Mouse (Mus musculus): ENCODE measurements at regions not wholly inside any gene's neighbourhood (a gene's known extent, or its start where the extent isn't known, plus 50 kb on each side); places are given as distances from the start of the nearest gene placed in this dataset.

DNA sequence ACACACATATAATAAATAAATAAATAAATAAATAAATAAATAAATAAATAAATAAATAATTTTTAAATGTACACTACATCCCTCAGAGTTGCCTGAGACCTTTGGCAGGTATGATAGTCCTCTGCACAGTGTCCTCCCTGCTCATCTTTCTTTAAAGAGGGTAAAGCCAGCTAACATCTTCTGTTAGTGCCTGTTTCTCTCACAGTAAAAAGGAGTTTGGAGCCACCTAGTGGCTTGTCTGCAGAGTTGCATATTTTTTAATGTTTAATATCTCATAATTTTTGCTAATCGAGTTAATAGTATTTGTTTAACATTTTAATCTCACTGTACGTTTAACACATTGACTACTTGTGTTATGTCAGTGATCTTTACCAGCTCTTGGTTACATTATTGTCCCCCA lies 213.5 kb upstream of the Pkdcc start:
- Histone ChIP-seq H3K9me3 (no peaks in the 10 kb centered on the region), H3K27ac (no peak overlapping the region), H3K4me2 (no peak overlapping the region), H3K36me3 (no peaks in the 10 kb centered on the region), H3K27me3 (no peaks in the 10 kb centered on the region), H3K4me1 (no peaks in the 10 kb centered on the region), H3K4me3 (no peak overlapping the region), H3K9ac (no peak overlapping the region)
- ATAC-seq (ENCODE audit: borderline replicate concordance, extremely low read depth, low FRiP score, low TSS enrichment), result no peak
- WGBS, result 3% methylated on average over 2 of the region's 2 CpGs

DNA sequence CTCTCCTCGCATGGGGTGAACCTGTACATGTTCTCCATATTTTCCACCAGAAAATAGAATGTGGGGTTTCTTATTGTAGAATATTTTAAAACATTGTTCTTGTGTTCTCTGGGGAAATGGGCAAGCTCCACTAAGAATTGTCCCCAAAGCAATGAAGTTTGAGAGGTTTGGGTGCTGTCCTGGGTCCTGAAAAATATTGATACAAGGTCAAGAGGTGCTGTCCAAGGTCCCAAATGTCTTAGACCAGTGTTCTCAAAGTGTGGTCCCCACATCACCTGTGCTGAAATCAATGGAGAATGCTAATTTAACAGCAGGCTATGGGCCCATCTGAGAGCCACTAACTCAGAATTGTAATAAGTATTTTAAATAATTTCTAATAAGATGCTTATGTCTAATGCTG lies 204.2 kb upstream of the Pkdcc start:
- ATAC-seq (ENCODE audit: borderline replicate concordance, extremely low read depth, low FRiP score, low TSS enrichment), result no peak
- Histone ChIP-seq H3K4me3 (no peak overlapping the region), H3K9me3 (no peaks in the 10 kb centered on the region), H3K36me3 (no peaks in the 10 kb centered on the region), H3K27me3 (no peaks in the 10 kb centered on the region), H3K4me1 (no peaks in the 10 kb centered on the region), H3K9ac (no peak overlapping the region), H3K27ac (no peak overlapping the region), H3K4me2 (no peak overlapping the region)
- 79% methylated on average over 1 of the region's 1 CpGs for WGBS

DNA sequence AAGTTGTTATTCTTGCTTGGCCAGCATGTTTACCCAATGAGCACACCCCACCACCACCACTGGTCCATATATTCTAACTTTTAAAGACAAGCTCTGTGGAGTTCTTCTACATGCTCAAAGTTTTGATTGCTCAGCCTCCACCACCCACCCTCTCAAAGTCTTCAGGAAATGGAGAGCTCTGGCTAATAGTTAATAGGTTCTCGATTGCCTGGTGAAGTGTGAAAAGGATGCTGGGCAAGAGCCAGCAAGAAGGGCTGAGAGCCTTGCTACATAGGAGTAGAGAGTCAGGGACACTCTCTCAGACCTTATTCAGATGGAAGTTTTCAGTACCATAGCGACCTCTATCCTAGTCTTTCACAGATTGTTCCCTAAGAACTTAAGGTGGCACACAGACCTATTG lies 199.4 kb upstream of the Pkdcc start:
- H3K4me3 ChIP-seq, result no peak overlapping the region
- H3K9ac ChIP-seq, result no peak overlapping the region
- no peak for ATAC-seq (ENCODE audit: borderline replicate concordance, extremely low read depth, low FRiP score, low TSS enrichment)
- H3K9me3 ChIP-seq, result no peaks in the 10 kb centered on the region
- peaks cover 16% of the 10 kb centered on the region for H3K4me1 ChIP-seq
- H3K27ac ChIP-seq, result no peak overlapping the region
- H3K4me2 ChIP-seq, result no peak overlapping the region
- H3K27me3 ChIP-seq, result no peaks in the 10 kb centered on the region
- no peaks in the 10 kb centered on the region for H3K36me3 ChIP-seq
- 37% methylated on average over 2 of the region's 2 CpGs for WGBS

DNA sequence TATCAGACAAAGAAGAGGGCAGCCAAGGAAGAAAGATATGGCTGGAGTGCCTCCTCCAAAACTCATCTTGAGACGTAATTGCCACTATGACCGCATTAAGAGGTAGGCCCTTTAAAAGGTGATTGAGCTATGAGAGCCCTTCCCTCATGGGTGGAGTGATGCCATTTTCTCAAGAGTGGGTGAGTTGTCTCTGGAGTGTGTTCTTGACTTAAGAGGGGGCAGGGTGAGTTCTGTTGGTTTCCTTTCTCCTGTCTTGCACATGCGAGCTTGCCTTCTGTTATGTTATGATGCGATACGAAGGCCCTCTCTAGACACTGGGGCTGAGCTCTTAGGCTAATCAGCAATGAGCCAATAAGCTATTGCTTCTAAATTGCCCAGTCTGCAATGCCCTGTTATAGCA lies 198.2 kb upstream of the Pkdcc start:
- Histone ChIP-seq H3K36me3 (no peaks in the 10 kb centered on the region), H3K27me3 (no peaks in the 10 kb centered on the region), H3K4me3 (no peak overlapping the region), H3K9ac (no peak overlapping the region), H3K9me3 (no peaks in the 10 kb centered on the region), H3K27ac (no peak overlapping the region), H3K4me2 (no peak overlapping the region), H3K4me1 (peaks cover 19% of the 10 kb centered on the region)
- 92% methylated on average over 5 of the region's 5 CpGs for WGBS
- ATAC-seq (ENCODE audit: borderline replicate concordance, extremely low read depth, low FRiP score, low TSS enrichment), result no peak

DNA sequence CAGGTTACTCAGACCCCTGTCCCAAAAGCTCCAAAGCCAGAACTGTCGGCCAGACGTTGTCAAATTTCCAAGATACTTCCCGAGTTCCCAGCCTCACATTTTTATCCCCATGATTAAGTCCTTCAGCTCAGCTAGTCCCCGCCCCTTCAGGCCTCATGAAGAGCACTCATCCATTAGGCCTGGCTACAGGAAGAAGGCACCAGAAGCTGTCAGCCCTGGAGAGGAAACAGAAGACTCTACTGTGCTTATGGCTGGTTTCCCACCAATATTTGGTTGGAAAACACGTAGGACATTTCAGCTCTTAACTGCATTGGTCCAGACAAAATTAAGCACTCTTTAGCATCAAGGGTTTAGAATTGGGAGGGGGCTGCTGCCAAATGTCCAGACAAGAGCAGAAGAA lies 195.8 kb upstream of the Pkdcc start:
- peaks cover 21% of the 10 kb centered on the region for H3K4me1 ChIP-seq
- H3K27me3 ChIP-seq, result no peaks in the 10 kb centered on the region
- H3K36me3 ChIP-seq, result no peaks in the 10 kb centered on the region
- H3K4me3 ChIP-seq, result no peak overlapping the region
- peak; percentile 33; the same call in 1 of the 2 replicates for ATAC-seq (ENCODE audit: borderline replicate concordance, extremely low read depth, low FRiP score, low TSS enrichment)
- peak overlapping the region; percentile 72 for H3K27ac ChIP-seq
- H3K9ac ChIP-seq, result no peak overlapping the region
- 31% methylated on average over 5 of the region's 5 CpGs for WGBS
- H3K4me2 ChIP-seq, result no peak overlapping the region
- H3K9me3 ChIP-seq, result no peaks in the 10 kb centered on the region

DNA sequence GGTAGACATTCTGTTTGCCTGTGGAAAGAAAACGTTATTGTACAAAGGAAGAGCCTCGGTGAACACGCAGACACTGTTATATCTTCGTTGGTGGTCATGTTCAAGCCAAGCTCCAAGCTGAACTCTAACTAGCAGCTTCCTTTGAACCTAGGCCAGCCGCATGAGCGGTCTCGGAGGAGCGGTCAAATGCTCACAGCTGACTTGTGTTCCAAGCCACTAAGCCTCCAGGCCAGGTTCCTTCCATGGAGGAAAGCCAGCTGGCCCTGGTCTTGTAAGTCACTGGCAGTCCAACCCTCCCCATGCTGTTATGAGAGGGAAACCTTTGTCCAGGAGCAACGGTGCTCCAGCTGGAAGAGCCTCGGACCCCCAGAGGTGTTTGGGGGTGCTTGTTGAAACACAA lies 194.5 kb upstream of the Pkdcc start:
- Histone ChIP-seq H3K4me2 (no peak overlapping the region), H3K4me3 (no peak overlapping the region), H3K9me3 (no peaks in the 10 kb centered on the region), H3K36me3 (no peaks in the 10 kb centered on the region), H3K27me3 (no peaks in the 10 kb centered on the region), H3K27ac (peak overlapping the region; percentile 72), H3K9ac (no peak overlapping the region), H3K4me1 (peaks cover 28% of the 10 kb centered on the region)
- WGBS, result 35% methylated on average over 10 of the region's 10 CpGs
- peak; percentile 82 for ATAC-seq (ENCODE audit: borderline replicate concordance, extremely low read depth, low FRiP score, low TSS enrichment)

DNA sequence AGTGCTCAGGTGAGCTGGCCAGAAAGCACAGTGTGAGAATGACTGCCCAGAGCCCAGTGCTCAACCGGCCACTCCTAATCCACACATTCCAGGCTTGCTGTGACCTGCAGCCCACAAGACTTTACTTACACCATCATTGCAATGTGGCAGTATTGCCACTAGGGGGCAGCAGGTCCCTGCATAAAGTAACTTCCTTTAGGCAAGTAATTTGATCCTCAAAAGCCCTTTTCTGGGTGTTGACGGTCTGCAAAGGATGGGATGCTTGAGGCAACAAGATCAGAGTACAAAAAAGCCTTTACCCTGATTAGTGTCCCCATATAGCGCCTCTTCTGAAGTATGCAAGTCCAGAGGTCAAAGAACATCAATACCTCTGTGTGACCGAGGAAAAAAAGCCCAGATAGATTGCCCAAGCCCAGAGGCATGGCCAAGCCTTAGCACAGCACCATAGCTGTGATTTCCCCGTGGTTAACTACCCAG lies 189.7 kb upstream of the Pkdcc start:
- H3K9me3 ChIP-seq, result no peaks in the 10 kb centered on the region
- H3K4me3 ChIP-seq, result no peak overlapping the region
- no peak overlapping the region for H3K9ac ChIP-seq
- H3K27ac ChIP-seq, result no peak overlapping the region
- H3K27me3 ChIP-seq, result no peaks in the 10 kb centered on the region
- no peaks in the 10 kb centered on the region for H3K36me3 ChIP-seq
- peaks cover 13% of the 10 kb centered on the region for H3K4me1 ChIP-seq
- 0 out of 2 replicates have a peak, but pooled peaks have one; percentile 19 for ATAC-seq (ENCODE audit: borderline replicate concordance, extremely low read depth, low FRiP score, low TSS enrichment)
- WGBS, result 10% methylated on average over 5 of the region's 5 CpGs
- no peak overlapping the region for H3K4me2 ChIP-seq

DNA sequence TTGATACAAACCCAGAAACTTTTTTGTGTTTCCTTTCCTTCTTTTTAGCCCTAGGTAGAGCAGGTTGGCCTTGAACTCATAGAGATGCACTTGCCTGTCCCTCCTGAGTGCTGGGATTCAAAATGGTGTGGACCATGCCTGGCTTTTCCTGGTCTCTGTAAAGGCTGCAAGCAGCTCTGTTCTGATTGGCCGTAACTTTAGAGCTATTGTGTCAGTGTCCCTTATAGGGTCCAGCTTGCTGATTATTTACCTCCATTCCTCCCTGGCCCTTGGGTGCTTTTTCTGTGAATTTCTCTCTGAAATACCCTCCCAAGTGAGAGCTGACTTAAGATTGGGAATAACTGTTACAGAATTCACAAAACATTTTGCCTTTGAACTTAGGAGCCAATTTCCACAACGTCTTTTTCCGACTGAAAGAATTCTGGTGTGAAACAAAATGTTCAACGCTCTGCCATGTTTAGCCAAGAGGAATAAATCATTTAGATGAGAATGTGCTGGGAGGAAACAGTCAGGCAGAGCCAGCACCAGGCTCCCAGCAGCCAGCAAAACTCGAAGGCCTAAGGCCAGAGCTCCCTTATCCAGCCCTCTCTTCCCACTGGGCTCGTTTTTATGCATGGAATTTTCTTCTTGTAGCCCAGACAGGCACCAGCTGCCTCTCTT lies 180.0 kb upstream of the Pkdcc start:
- ATAC-seq (ENCODE audit: borderline replicate concordance, extremely low read depth, low FRiP score, low TSS enrichment), result peak; percentile 83; the same call in 1 of the 2 replicates
- no peak overlapping the region for H3K9ac ChIP-seq

DNA sequence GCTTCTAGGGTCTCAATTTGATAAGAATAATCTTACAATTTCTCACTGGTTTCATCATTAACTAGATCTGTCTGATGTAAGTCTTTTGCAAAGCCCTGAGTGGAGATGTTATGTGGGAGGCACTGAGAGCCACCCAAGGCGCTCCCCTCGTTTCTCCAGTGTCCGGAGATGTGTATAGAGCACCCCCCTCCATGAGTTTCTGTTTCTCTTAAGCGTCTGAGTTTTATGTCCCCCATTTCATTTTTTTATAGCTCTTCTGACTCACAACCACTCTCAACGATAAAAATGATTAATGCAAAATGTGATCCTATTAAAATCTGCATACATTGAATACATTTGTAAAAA lies 179.5 kb upstream of the Pkdcc start:
- Histone ChIP-seq H3K27ac (peak overlapping the region; percentile 16), H3K4me1 (peaks cover 3% of the 10 kb centered on the region; the same call in 1 of the 2 replicates), H3K36me3 (no peaks in the 10 kb centered on the region), H3K4me3 (no peak overlapping the region), H3K4me2 (no peak overlapping the region), H3K9me3 (no peaks in the 10 kb centered on the region), H3K27me3 (no peaks in the 10 kb centered on the region), H3K9ac (no peak overlapping the region)
- WGBS, result 33% methylated on average over 5 of the region's 5 CpGs
- ATAC-seq (ENCODE audit: borderline replicate concordance, extremely low read depth, low FRiP score, low TSS enrichment), result peak; percentile 72; the same call in 1 of the 2 replicates

More for the DNA sequence above, 180.0 kb upstream of the Pkdcc start:
- Histone ChIP-seq H3K27ac (peak overlapping the region; percentile 16), H3K36me3 (no peaks in the 10 kb centered on the region), H3K9me3 (no peaks in the 10 kb centered on the region), H3K4me2 (no peak overlapping the region), H3K4me3 (no peak overlapping the region), H3K4me1 (peaks cover 3% of the 10 kb centered on the region; the same call in 1 of the 2 replicates), H3K27me3 (no peaks in the 10 kb centered on the region)
- WGBS, result 35% methylated on average over 6 of the region's 6 CpGs

DNA sequence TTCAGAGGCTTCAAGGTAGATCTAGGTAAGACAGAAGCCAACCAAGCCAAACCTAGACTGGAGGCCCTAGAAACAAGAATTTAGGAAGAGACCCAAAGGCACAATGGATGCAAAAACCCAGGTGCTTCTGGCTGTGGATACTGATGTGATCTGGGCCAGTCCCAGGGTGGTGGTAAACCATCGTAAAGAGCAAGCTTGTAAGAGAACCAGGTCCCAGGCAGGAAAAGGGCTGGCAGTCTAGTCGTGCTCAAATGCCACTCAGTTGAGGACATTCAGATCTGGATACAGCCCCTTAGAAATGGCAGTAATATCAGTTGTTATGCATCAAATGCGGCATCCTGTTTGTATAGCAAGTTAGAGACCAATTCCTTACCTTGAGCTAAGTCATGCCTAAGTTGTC lies 175.5 kb upstream of the Pkdcc start:
- 88% methylated on average over 3 of the region's 3 CpGs for WGBS
- H3K4me3 ChIP-seq, result no peak overlapping the region
- no peak overlapping the region for H3K27ac ChIP-seq
- H3K36me3 ChIP-seq, result no peaks in the 10 kb centered on the region
- H3K9me3 ChIP-seq, result no peaks in the 10 kb centered on the region
- H3K4me2 ChIP-seq, result no peak overlapping the region
- no peak for ATAC-seq (ENCODE audit: borderline replicate concordance, extremely low read depth, low FRiP score, low TSS enrichment)
- H3K27me3 ChIP-seq, result no peaks in the 10 kb centered on the region
- H3K9ac ChIP-seq, result no peak overlapping the region
- H3K4me1 ChIP-seq, result peaks cover 8% of the 10 kb centered on the region

DNA sequence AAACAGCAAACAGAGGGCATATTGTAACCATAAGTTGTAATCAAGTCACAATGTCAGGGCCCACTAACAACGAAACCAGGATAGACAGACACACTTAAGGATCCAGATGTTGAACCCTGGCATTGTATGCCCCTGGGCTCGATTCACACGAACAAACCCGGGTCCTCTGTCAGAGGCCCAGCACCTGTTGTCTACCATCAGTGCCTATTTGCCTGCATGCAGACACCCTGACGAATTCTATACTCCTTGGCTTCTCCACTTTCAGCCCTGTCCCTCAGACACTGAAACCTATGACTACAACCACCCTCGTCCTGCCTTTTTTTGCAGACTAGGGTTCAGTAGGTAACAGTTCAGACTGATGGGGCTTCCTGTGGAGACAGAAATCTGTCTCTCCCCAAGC lies 170.6 kb upstream of the Pkdcc start:
- peaks cover 12% of the 10 kb centered on the region for H3K4me1 ChIP-seq
- H3K36me3 ChIP-seq, result no peaks in the 10 kb centered on the region
- H3K27ac ChIP-seq, result no peak overlapping the region
- no peaks in the 10 kb centered on the region for H3K9me3 ChIP-seq
- H3K4me3 ChIP-seq, result no peak overlapping the region
- no peak overlapping the region for H3K4me2 ChIP-seq
- WGBS, result 76% methylated on average over 6 of the region's 6 CpGs
- H3K27me3 ChIP-seq, result no peaks in the 10 kb centered on the region
- no peak overlapping the region for H3K9ac ChIP-seq
- ATAC-seq (ENCODE audit: borderline replicate concordance, extremely low read depth, low FRiP score, low TSS enrichment), result no peak

DNA sequence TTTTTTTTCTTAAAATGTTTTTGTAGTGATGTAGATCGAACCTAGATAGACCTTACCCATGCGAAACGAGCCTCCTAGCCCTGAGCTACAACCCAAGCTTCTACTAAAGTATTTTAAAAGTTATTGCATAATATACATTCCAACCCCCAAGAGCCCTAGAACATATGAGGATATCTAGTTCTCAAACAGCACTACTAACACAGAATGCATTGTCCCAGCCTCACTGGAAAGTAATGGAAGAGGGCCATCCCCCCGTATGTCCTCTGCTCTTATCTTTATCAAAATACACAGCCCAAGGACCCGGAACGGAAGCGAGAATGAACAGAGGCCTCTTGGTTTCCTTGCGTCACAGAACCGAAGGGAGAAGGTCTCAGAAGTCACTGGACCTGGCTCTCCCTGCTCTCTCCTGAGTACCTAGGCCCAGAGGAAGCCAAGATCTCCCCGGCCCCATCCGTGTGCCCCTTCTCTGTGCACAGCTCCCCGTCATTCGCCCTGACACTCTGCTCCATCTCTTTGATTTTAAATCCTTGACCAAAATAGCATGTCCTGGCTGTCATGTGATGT lies 165.0 kb upstream of the Pkdcc start:
- Histone ChIP-seq H3K27ac (peak overlapping the region; percentile 61), H3K9ac (no peak overlapping the region), H3K4me3 (no peak overlapping the region), H3K27me3 (no peaks in the 10 kb centered on the region), H3K4me1 (peaks cover 20% of the 10 kb centered on the region), H3K36me3 (no peaks in the 10 kb centered on the region), H3K4me2 (no peak overlapping the region), H3K9me3 (no peaks in the 10 kb centered on the region)
- peak; percentile 52; the same call in 1 of the 2 replicates for ATAC-seq (ENCODE audit: borderline replicate concordance, extremely low read depth, low FRiP score, low TSS enrichment)
- 34% methylated on average over 13 of the region's 13 CpGs for WGBS

All from lung, embryonic 15.5 days (tissue).